Mouse (Mus musculus) neural tube, embryonic 11.5 days (tissue): ENCODE results near the gene 4930430F08Rik. TPM values are rescaled to one million over a fixed set of nuclear protein-coding genes. Genes with fewer than 3 reads are reported as not detected.
"Not testable (repeated sequence)": the region's sequence is repeated elsewhere in the genome, so short reads cannot be mapped to it uniquely, and the experiment has no call there.

Experiments
- ATAC-seq: fragments of 200-750 bp; cut with Nextera tagmentation; 2 replicates; pipeline ENCODE4 v1.8.0; 2017; ENCODE audit warnings: moderate number of reproducible peaks, mild to moderate bottlenecking, moderate TSS enrichment, moderate library complexity; ENCODE audit not compliant: insufficient read depth, low FRiP score, low TSS enrichment
- DNase-seq: peaks from one replicate; pipeline ENCODE4 v3.0.0-alpha.2; 2015; ENCODE audit warnings: low spot score
- H3K27ac ChIP-seq: fragments of 300-500 bp; sonication (generic); 2 replicates; pipeline ENCODE4 v1.5.1; 2014; ENCODE audit warnings: low read depth, mild to moderate bottlenecking, low read length
- H3K27me3 ChIP-seq: fragments of 300-500 bp; sonication (generic); 2 replicates; pipeline ENCODE4 v1.6.1; 2014; ENCODE audit warnings: mild to moderate bottlenecking, low read length, mixed read lengths; ENCODE audit not compliant: control insufficient read depth, insufficient read depth
- H3K36me3 ChIP-seq: fragments of 300-500 bp; sonication (generic); 2 replicates; pipeline ENCODE4 v1.6.1; 2014; ENCODE audit warnings: mild to moderate bottlenecking, low read length, moderate library complexity, mixed read lengths; ENCODE audit not compliant: control insufficient read depth, insufficient read depth
- H3K4me1 ChIP-seq: fragments of 300-500 bp; sonication (generic); 2 replicates; pipeline ENCODE4 v1.6.1; 2014; ENCODE audit warnings: low read length, mixed read lengths; ENCODE audit not compliant: control insufficient read depth, insufficient read depth
- H3K4me2 ChIP-seq: fragments of 300-500 bp; sonication (generic); 2 replicates; pipeline ENCODE4 v1.6.1; 2014; ENCODE audit warnings: low read depth, mild to moderate bottlenecking, moderate library complexity
- H3K4me3 ChIP-seq: fragments of 300-500 bp; sonication (generic); 2 replicates; pipeline ENCODE4 v1.5.1; 2014; ENCODE audit warnings: low read depth, low read length
- H3K9ac ChIP-seq: fragments of 300-500 bp; sonication (generic); 2 replicates; pipeline ENCODE4 v1.6.1; 2014; ENCODE audit warnings: mild to moderate bottlenecking, low read length
- H3K9me3 ChIP-seq: fragments of 300-500 bp; sonication (generic); 2 replicates; pipeline ENCODE4 v1.6.1; 2016; ENCODE audit warnings: low read length; ENCODE audit not compliant: control insufficient read depth
- WGBS: fragments of 180-500 bp; shearing (Covaris S2); extraction: QIAGEN DNeasy Blood & Tissue Kit; methylation state at CpG from one replicate; pipeline ENCODE4 v1.1.7; 2014; 5-methylcytosine and 5-hydroxymethylcytosine counted together
- polyA plus RNA-seq: library from polyadenylated mRNA; unstranded; fragments of >200 nt; fragmentation: Nextera tagmentation; extraction: Ambion mirVana; gene quantifications from 2 replicates; pipeline ENCODE4 v1.2.1, GENCODE M21; 2014

Gene 4930430F08Rik
- polyA plus RNA-seq, 1 experiment from 2014 or later = 14.0 TPM

DNA sequence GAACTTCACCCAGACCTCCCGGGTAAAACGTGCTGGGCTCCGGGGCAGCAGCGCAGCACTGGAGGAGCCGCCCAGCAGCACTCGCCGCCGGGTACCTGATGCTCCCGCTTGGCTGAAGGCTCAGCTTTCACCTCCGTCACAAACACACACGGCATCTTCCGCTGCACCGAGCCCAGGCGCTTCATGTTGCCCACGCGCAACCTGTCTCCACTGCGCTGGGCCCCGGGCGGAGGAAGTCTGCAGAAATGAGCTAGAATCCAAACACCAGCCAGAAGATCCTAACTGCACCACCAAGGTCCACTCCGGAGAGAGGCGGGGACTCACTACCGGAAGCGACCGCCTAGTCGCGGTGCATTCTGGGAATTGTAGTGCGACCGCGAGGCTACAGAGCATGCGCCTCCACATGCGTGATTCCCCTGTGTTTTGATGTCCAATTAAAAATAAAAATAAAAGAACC lies 1.3 kb downstream of the 4930430F08Rik start:
- Histone ChIP-seq H3K4me2 (peak overlapping the region; percentile 64), H3K9me3 (no peaks in the 10 kb centered on the region), H3K9ac (peak overlapping the region; percentile 81), H3K4me3 (peak overlapping the region; percentile 76), H3K27ac (no peak overlapping the region), H3K27me3 (no peaks in the 10 kb centered on the region), H3K36me3 (no peaks in the 10 kb centered on the region), H3K4me1 (no peaks in the 10 kb centered on the region)
- 0% methylated on average over 31 of the region's 31 CpGs for WGBS
- ATAC-seq (peak; percentile 99), DNase-seq (peak; percentile 90)

DNA sequence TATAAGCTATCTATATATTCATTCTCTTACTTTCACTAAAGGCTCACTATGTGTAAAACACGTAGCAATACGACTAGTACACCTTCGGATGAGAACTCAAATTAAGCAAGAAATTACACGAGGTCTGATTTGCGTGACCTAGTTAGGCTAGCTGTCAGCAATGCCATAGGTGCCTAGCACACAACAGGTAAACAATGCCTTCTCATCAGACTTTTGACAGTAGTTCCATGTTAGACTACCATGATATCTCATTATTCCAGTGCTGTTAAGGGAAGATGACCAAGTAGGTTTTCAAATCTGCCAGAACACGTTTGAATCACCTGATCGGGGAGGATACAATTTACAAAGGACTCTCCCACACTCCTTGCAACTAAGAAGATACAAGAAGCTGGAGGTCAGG lies 1.7 kb downstream of the 4930430F08Rik start:
- H3K9ac ChIP-seq = peak overlapping the region; percentile 81
- peak; percentile 11; the same call in 1 of the 2 replicates for ATAC-seq
- H3K4me3 ChIP-seq = peak overlapping the region; percentile 76
- no peaks in the 10 kb centered on the region for H3K4me1 ChIP-seq
- 50% methylated on average over 7 of the region's 7 CpGs for WGBS
- H3K27me3 ChIP-seq = no peaks in the 10 kb centered on the region
- no peak for DNase-seq
- H3K4me2 ChIP-seq = peak overlapping the region; percentile 64
- no peak overlapping the region for H3K27ac ChIP-seq
- no peaks in the 10 kb centered on the region for H3K36me3 ChIP-seq
- no peaks in the 10 kb centered on the region for H3K9me3 ChIP-seq

DNA sequence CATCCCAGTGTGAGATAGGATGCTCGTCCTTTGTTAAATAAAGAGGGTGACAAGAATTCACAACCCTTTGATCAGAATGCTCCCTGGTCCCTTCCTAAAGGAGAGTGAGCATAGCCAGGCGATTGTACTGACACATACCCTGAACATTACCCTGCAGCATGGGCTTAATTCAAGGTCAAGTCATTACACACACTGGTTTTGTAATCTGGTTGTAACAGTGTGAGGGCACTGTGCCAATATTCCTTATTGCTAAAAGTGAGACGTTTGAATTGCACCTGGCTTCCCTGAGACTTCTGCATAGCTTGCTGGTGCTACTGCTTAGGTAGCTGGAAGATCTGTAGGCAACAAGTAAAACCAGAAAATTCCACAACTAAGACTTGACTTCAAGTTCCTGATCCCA lies 6.0 kb downstream of the 4930430F08Rik start:
- H3K4me2 ChIP-seq = no peak overlapping the region
- H3K36me3 ChIP-seq = no peaks in the 10 kb centered on the region
- H3K27me3 ChIP-seq = no peaks in the 10 kb centered on the region
- H3K9me3 ChIP-seq = no peaks in the 10 kb centered on the region
- no peaks in the 10 kb centered on the region for H3K4me1 ChIP-seq
- no peak overlapping the region for H3K9ac ChIP-seq
- H3K27ac ChIP-seq = no peak overlapping the region
- WGBS = 95% methylated on average over 3 of the region's 3 CpGs
- DNase-seq (no peak), ATAC-seq (no peak)
- H3K4me3 ChIP-seq = no peak overlapping the region

- H3K27ac ChIP-seq = no peak overlapping the region
- no peaks in the 10 kb centered on the region for H3K9me3 ChIP-seq
- H3K4me3 ChIP-seq = no peak overlapping the region
- no peaks in the 10 kb centered on the region for H3K36me3 ChIP-seq
- no peak overlapping the region for H3K9ac ChIP-seq
- 89% methylated on average over 7 of the region's 7 CpGs for WGBS
- DNase-seq = no peak
- H3K4me1 ChIP-seq = no peaks in the 10 kb centered on the region
- no peak for ATAC-seq
- no peak overlapping the region for H3K4me2 ChIP-seq
- H3K27me3 ChIP-seq = no peaks in the 10 kb centered on the region
Measured at GRCm38 (mm10) chr10:100575294-100575693, 14.9 kb downstream of the 4930430F08Rik start.

DNA sequence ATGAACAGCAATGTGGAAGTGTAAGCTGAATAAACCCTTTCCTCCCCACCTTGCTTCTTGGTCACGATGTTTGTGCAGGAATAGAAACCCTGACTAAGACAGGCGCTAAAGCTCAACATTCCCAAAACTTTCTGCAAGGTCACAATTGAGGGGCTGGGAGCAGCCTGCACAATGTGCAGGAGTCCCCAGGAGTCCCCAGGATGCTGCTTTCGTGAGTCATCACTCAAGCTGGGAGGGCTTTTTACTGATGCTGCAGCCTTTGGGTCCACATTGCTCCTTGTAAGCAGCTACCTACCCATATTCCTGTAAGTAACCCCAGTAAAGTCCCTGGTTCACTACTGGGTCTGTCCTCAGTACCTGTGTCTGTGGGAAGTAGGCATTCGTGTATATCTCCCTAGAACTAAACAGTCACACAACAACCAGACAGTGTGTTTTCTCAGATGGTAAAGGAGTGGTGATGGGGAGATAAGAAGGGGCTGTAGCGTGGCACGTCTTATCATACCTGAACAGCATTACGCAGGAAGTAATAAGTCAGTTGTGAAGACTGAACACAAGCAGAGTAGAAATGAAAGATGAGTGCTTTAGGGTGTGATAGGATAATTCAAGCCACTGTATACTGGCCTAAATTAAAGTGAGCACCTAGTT lies 15.6 kb downstream of the 4930430F08Rik start:
- H3K9ac ChIP-seq = no peak overlapping the region
- no peaks in the 10 kb centered on the region for H3K4me1 ChIP-seq
- no peak overlapping the region for H3K4me3 ChIP-seq
- H3K36me3 ChIP-seq = no peaks in the 10 kb centered on the region
- 93% methylated on average over 7 of the region's 7 CpGs for WGBS
- ATAC-seq (no peak), DNase-seq (no peak)
- no peak overlapping the region for H3K27ac ChIP-seq
- no peaks in the 10 kb centered on the region for H3K27me3 ChIP-seq
- no peaks in the 10 kb centered on the region for H3K9me3 ChIP-seq
- no peak overlapping the region for H3K4me2 ChIP-seq

GRCm38 (mm10) chr10:100571707-100572106 lies 18.5 kb downstream of the 4930430F08Rik start:
- H3K27ac ChIP-seq = no peak overlapping the region
- DNase-seq (no peak), ATAC-seq (no peak)
- H3K27me3 ChIP-seq = no peaks in the 10 kb centered on the region
- WGBS = 93% methylated on average over 3 of the region's 3 CpGs
- H3K4me1 ChIP-seq = no peaks in the 10 kb centered on the region
- no peaks in the 10 kb centered on the region for H3K9me3 ChIP-seq
- no peak overlapping the region for H3K4me2 ChIP-seq
- no peaks in the 10 kb centered on the region for H3K36me3 ChIP-seq
- no peak overlapping the region for H3K4me3 ChIP-seq
- no peak overlapping the region for H3K9ac ChIP-seq

- no peaks in the 10 kb centered on the region for H3K27me3 ChIP-seq
- no peak for ATAC-seq
- no peak overlapping the region for H3K9ac ChIP-seq
- no peak overlapping the region for H3K27ac ChIP-seq
- H3K4me2 ChIP-seq = no peak overlapping the region
- WGBS = 85% methylated on average over 3 of the region's 3 CpGs
- no peaks in the 10 kb centered on the region for H3K36me3 ChIP-seq
- no peaks in the 10 kb centered on the region for H3K4me1 ChIP-seq
- no peak for DNase-seq
- no peak overlapping the region for H3K4me3 ChIP-seq
- no peaks in the 10 kb centered on the region for H3K9me3 ChIP-seq
Measured at GRCm38 (mm10) chr10:100564112-100564511, 26.1 kb downstream of the 4930430F08Rik start.

DNA sequence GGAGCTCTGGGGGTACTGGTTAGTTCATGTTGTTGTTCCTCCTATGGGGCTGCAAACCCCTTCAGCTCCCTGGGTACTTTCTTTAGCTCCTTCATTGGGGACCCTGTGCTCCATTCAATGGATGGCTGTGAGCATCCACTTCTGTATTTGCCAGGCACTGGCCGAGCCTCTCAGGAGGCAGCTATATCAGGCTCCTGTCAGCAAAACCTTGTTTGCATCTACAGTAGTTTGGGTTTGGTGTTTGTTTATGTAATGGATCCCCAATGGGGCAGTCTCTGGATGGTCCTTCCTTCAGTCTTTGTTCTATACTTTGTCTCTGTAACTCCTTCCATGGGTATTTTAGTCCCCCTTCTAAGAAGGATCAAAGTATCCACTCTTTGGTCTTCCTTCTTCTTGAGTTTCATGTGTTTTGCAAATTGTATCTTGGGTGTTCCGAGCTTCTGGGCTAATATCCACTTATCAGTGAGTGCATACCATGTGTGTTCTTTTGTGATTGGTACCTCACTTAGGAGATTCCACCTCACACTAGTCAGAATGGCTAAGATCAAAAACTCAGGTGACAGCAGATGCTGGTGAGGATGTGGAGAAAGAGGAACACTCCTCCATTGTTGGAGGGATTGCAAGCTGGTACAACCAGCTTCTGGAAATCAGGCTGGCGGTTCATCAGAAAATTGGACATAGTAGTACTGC lies 29.9 kb downstream of the 4930430F08Rik start:
- H3K9ac ChIP-seq, H3K4me3 ChIP-seq, H3K27me3 ChIP-seq, H3K9me3 ChIP-seq, ATAC-seq, H3K27ac ChIP-seq, H3K36me3 ChIP-seq, DNase-seq, H3K4me1 ChIP-seq, H3K4me2 ChIP-seq: not testable (repeated sequence)
- WGBS = 89% methylated on average over 3 of the region's 3 CpGs
